Mouse (Mus musculus): ENCODE results near the gene Lmf1. TPM values are rescaled to one million over a fixed set of nuclear protein-coding genes. Genes with fewer than 3 reads are reported as not detected.

Lmf1 gene
- total RNA-seq, 2 experiments from 2014 or later = 22.0 to 25.4 TPM

DNA sequence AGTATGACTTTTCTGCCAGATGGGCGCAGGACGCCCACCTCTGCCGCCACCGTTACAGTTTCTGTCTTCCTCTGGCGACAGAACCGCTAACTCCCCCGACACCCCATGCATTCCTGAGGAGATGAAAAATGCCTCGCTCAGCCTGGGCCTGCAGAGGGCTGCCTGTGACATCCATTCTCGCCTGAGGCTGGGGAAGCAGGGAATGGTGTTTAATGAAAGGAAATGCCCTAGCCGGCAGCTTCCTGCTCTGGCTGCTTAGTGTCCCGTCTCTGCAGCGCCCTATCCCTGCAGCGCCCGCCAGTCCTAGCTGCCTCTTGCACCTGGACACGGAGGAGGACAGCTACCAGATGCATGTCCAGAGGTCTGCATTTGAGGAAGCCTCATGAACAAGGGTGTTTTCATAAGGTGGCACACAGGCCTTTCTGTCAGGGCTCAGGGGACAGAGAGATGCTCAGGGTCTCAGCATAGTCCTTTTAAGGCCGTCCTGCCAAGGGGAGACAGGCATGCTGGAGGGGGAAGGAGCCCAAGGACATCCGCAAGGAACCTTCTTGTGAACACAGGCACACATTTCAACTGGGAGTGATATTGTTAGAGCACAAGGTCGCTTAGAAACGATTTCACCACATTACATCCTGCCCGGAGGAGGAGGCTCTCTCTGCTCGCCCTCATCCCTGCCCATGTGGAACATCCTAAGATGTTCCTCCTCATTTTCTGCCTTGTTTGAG, 22.1 kb upstream of the Lmf1 start:
- Histone ChIP-seq H3K4me3 (peak overlapping the region; percentile 18; the same call in 1 of the 2 replicates), H3K27ac (peak overlapping the region; percentile 94)
- DNase-seq (ENCODE audit: extremely low spot score in 1 of 2, low spot score in 2 of 2) = peak in 1 of 2 experiments; percentile 81
- intact Hi-C loops (cut with DNase I) = loop anchor here (1.0 kb wide), 3 partner anchors 13 to 79 kb away; no protein-coding TSS in a partner anchor
- no peak; the same call in none of the 2 replicates for TF ChIP-seq CTCF (IDR thresholded peaks at IDR 0.05)

DNA sequence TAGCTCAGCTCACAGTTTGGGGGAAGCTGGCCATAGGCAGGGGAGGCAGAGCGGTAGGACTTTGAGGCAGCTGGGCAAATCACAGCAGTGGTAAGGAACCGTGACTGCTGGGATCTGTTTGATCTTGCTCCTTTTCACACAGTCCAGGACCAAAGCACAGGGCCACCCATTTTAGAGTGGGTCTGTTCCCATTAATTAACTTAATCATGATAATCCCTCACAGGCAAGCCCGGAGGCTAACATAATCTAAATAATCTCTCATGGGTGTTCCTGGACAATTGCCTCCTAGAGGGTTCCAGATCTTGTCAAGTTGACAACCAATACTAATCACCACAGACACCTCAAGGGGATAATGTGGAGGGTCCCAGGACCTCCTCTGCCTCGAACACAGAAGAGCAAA, 19.3 kb upstream of the Lmf1 start:
- no peak for DNase-seq (ENCODE audit: extremely low spot score in 1 of 2, low spot score in 2 of 2)
- intact Hi-C loops (cut with DNase I) = no loop called here
- peak overlapping the region; percentile 19; the same call in 1 of the 2 replicates for H3K27ac ChIP-seq
- H3K4me3 ChIP-seq = no peak overlapping the region
- no peak for TF ChIP-seq CTCF (IDR thresholded peaks at IDR 0.05)

DNA sequence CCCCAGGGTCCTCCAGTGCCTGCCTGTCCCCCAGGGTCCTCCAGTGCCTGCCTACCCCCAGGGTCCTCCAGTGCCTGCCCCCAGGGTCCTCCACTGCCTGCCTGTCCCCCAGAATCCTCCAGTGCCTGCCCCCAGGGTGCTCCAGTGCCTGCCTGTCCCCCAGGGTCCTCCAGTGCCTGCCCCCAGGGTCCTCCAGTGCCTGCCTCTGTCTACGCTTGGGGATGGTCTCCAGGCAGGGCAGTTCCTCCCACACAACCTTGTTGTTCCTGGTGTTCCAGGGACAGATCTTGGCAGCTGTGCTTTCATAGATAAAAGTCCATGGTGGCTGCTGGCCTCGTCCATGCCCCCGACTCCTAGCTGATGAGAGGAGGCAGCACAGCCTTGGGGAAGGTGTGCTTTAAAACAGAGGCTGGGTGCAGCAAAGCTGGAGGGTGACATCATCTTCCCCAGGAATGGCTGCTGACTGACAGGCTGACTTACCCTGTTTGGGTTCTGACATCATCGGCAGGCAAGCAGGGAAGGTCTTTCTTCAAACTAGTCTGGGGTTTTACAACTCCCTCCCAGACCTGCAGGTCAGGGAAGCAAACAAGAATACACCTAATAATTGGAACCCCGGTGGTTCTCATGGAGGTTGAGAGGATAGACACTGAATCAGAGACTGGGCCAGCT, 18.2 kb upstream of the Lmf1 start:
- intact Hi-C loops (cut with DNase I) = no loop called here
- no peak overlapping the region for H3K4me3 ChIP-seq
- DNase-seq (ENCODE audit: extremely low spot score in 1 of 2, low spot score in 2 of 2) = peak in 1 of 2 experiments; percentile 36
- no peak; the same call in 1 of the 2 replicates for TF ChIP-seq CTCF (IDR thresholded peaks at IDR 0.05)
- peak overlapping the region; percentile 72 for H3K27ac ChIP-seq

DNA sequence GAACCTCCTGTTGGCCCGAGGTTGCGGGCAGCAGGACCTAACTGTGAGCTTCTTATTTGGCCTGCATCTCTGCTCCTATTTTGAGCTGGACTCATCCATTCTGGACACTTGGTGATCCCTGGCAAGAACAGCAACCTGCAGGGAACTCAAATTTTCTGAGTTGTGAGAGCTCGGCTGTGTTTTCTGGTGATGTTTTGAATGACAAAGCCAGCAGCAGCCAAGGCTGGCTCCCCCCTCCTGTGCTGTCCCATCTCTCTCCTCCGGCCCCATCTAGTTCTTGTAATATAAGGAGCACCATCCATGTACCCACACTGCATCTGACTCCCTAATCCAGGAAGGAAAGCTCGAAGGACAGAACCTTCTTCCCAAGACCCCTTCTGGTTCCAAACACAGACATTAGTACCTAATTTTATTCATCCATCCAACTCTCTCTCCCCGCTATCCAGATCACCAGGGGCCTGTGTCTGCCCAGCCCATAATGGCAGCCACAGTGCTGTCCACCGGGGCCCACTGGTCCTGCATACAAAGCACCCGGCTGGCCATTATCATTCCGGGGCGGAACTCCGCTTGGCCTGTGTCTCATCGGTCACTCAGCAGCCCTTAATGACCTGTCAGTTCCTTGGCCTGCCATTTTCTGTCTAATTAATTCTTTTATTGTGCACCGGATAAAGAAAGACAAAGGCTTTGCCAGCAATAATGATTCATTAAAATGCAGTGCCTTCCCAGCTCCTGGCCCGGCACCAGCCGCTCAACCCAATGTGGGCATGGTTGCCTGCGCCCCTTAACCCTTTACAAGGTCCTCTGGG, 17.5 kb upstream of the Lmf1 start:
- DNase-seq (ENCODE audit: extremely low spot score in 1 of 2, low spot score in 2 of 2) = peak in 1 of 2 experiments; percentile 70
- no peak for TF ChIP-seq CTCF (IDR thresholded peaks at IDR 0.05)
- Histone ChIP-seq H3K27ac (peak overlapping the region; percentile 72), H3K4me3 (no peak overlapping the region)
- intact Hi-C loops (cut with DNase I) = no loop called here

DNA sequence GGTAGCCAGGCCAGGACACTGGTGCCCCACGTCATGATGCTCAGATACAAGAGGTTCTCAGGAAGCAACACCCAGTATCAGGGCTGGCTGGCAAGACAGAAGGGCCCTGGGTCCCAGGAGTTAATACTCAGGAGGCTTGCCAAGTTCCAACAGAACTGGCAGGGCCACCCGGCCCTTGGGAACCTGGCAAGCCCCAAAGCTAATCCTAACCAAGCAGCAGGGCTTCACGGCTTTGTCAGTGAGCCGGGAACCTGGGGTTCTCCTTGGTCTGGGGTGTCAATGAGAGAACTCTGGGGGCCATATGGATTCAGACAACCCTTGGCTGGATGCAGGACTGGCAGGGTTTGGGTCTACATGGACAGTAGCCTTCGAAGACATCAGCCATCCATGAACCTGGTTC, 14.4 kb upstream of the Lmf1 start:
- DNase-seq (ENCODE audit: extremely low spot score in 1 of 2, low spot score in 2 of 2) = peak in 1 of 2 experiments; percentile 59
- Histone ChIP-seq H3K4me3 (no peak overlapping the region), H3K27ac (peak overlapping the region; percentile 44; the same call in 1 of the 2 replicates)
- intact Hi-C loops (cut with DNase I) = no loop called here
- no peak for TF ChIP-seq CTCF (IDR thresholded peaks at IDR 0.05)

DNA sequence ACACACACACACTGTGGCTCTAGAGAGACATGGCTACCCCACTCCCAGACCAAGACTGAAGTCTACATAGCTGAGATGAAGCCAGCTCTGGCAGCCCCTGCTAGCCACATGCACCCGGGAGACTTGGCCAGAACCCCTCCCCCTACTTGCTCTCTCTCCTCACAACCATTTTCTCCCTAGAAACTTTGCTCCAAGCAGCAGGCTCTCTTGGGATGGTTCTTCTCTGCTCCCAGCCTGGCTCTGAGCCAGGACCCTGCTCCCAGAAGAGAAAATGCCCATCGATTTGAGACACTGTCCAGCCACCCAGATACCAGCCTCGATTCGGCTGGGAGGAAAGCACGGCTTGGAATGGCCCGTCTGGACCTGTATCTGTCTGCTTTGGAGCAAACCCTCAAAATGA, 13.6 kb upstream of the Lmf1 start:
- Histone ChIP-seq H3K4me3 (peak overlapping the region; percentile 63), H3K27ac (peak overlapping the region; percentile 82; the same call in 1 of the 2 replicates)
- TF ChIP-seq CTCF (IDR thresholded peaks at IDR 0.05) = no peak
- DNase-seq (ENCODE audit: extremely low spot score in 1 of 2, low spot score in 2 of 2) = peak in 1 of 2 experiments; percentile 44
- intact Hi-C loops (cut with DNase I) = no loop called here

DNA sequence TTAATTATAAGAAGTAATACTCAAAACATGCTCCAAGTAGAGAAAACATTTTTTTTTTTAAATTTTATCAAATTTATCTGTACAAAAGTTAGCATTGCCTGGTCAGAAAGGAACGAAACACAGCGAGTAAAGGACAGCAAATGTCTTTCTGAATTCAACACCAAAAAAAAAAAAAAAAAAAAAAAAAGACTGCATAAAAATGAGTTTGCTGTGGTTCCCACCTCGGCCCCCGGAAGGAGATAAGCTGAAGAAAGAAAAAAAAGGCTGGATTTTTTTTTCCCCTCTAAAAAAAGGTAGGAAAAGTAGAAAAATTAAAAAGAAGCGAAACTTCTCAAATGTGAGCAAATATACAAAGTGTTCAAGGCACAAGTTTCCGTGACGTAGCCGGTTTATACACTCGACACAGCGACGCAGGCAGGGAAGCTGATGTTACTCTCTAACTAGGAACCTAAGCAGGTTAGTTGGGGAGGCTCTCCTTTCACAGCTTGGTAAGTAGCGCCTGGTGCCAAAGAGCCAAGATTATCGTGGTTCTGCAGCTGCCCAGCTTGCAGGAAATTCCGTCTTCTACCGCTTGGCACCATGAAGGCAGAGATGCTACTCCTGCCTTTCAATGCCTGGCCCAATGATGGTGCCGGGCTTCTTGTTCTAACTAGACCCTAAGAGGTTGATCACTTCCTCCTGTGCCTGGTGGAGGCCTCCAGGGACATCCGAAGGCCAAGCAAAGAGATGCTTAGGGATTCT, 12.9 kb upstream of the Lmf1 start:
- intact Hi-C loops (cut with DNase I) = loop anchor here (2.0 kb wide), 1 partner anchor 57 kb away; no protein-coding TSS in a partner anchor
- peak overlapping the region; percentile 63 for H3K4me3 ChIP-seq
- DNase-seq (ENCODE audit: extremely low spot score in 1 of 2, low spot score in 2 of 2) = no peak
- H3K27ac ChIP-seq = peak overlapping the region; percentile 82
- TF ChIP-seq CTCF (IDR thresholded peaks at IDR 0.05) = peak; percentile 21

DNA sequence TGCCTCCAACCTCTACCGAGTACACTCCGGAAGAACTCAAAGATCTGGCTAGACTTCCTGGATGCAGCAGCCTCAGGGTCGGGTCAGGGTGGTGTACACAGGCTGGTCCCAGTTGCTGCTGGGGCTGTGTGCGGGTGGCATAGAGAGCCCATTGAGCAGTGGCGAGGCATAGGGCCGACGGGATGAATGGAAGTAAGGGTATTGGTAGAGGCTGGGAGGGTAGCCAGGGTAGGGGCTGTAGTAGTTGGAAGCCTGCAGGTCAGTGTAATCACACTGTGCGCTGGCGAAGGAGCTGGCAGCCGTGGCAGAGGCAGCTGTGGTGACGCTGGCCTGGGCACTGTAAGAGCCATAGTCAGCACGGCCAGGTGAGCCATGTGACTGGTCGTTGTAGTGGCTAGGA, 11.6 kb upstream of the Lmf1 start:
- intact Hi-C loops (cut with DNase I) = loop anchor here (2.0 kb wide), 1 partner anchor 58 kb away; no protein-coding TSS in a partner anchor
- peak in 1 of 2 experiments; percentile 37 for DNase-seq (ENCODE audit: extremely low spot score in 1 of 2, low spot score in 2 of 2)
- TF ChIP-seq CTCF (IDR thresholded peaks at IDR 0.05) = no peak
- peak overlapping the region; percentile 82 for H3K27ac ChIP-seq
- peak overlapping the region; percentile 63 for H3K4me3 ChIP-seq

DNA sequence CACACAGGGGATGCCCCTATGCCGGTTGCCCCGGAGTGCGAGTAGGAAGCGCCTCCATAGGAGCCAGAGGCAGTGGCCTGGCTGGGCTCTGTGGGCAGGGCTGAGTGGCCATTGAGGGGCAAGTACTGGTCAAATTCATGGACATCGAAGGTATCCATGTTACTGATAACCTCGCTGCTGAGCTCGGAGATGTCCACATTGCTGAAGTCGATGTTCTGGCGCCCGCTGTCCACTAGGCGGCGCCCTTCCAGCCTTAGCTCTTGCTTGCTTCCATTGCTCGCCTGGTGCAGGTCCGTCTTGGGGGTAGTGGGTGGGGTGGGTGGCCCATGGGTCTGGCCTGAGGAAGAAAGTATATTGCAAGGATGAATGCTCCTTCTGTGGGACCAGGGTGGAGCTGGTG, 11.1 kb upstream of the Lmf1 start:
- intact Hi-C loops (cut with DNase I) = loop anchor here (2.0 kb wide), 1 partner anchor 59 kb away; no protein-coding TSS in a partner anchor
- peak; percentile 82 to 85 for DNase-seq (ENCODE audit: extremely low spot score in 1 of 2, low spot score in 2 of 2)
- H3K27ac ChIP-seq = peak overlapping the region; percentile 87
- peak overlapping the region; percentile 63 for H3K4me3 ChIP-seq
- TF ChIP-seq CTCF (IDR thresholded peaks at IDR 0.05) = peak; percentile 85

DNA sequence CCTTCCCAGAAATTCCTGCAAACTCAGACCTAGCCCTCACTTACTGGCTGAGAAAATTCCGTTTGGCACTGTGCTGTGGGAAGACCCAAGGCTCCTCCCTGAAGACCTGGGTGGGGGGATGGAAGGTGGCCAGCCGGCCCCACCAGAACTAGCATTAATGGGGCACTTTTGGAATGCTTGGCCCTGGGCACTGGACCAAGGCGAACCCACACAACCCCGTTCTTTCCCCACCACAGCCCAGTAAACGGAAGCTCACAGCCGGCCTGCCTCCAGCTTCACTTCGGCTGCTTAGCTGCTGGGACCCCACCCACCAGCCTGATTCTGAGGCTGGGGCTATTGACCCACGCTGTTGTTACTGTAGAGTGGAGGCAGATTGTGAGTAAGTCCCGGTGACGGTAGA, 10.7 kb upstream of the Lmf1 start:
- DNase-seq (ENCODE audit: extremely low spot score in 1 of 2, low spot score in 2 of 2) = peak; percentile 51 to 52
- intact Hi-C loops (cut with DNase I) = no loop called here
- Histone ChIP-seq H3K4me3 (peak overlapping the region; percentile 63), H3K27ac (peak overlapping the region; percentile 87)
- TF ChIP-seq CTCF (IDR thresholded peaks at IDR 0.05) = no peak

DNA sequence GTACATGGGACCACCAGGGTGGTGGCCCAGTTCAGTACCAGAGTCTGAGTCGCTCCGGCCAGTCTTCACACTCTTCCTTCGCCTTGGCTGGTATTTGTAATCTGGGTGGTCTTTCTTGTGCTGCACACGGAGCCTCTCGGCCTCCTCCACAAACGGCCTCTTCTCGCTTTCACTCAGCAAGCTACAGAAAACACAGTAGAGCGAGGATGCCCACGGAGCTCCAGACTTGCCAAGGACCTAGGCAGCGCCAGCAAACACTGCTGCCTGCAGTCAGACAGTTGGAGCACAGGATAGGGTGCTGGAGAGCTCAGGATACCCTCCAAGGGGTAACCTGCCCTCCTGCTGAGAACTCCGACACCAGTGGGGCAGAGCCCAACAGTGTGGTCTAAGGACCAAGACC, 10.0 kb upstream of the Lmf1 start:
- H3K4me3 ChIP-seq = peak overlapping the region; percentile 63
- no peak for TF ChIP-seq CTCF (IDR thresholded peaks at IDR 0.05)
- intact Hi-C loops (cut with DNase I) = loop anchor here (1.0 kb wide), 1 partner anchor 13 kb away; no protein-coding TSS in a partner anchor
- peak overlapping the region; percentile 87 for H3K27ac ChIP-seq
- DNase-seq (ENCODE audit: extremely low spot score in 1 of 2, low spot score in 2 of 2) = no peak

Measured in left cerebral cortex, adult 2 months (tissue).